Mouse (Mus musculus) adrenal gland, postnatal 10 days (tissue): ENCODE data around the gene Csmd2. TPM values are rescaled to one million over a fixed set of nuclear protein-coding genes. Genes with fewer than 3 reads are reported as not detected.
"Not testable (repeated sequence)": the region's sequence is repeated elsewhere in the genome, so short reads cannot be mapped to it uniquely, and the experiment has no call there.

Experiments used
- DNase-seq: peaks from one replicate; pipeline ENCODE4 v3.0.0; 2021; ENCODE audit warnings: mixed read lengths
- total RNA-seq, 2 experiments: library from RNA; stranded (reverse); gene quantifications; 2 replicates each; pipeline ENCODE4 v1.2.3; 2021

The Csmd2 gene
- total RNA-seq, 2 experiments from 2014 or later, result 0.93 to 2.4 TPM

GRCm38 (mm10) chr4:128042626-128043025 lies 55.0 kb downstream of the Csmd2 start:
- peak; percentile 55 for DNase-seq

- no peak for DNase-seq
Measured at GRCm38 (mm10) chr4:128048716-128049115, 61.1 kb downstream of the Csmd2 start.

GRCm38 (mm10) chr4:128052701-128053100 lies 65.0 kb downstream of the Csmd2 start:
- no peak for DNase-seq

- DNase-seq, result not testable (repeated sequence)
Measured at GRCm38 (mm10) chr4:128061274-128061673, 73.6 kb downstream of the Csmd2 start.

- DNase-seq, result no peak
Measured at GRCm38 (mm10) chr4:128067189-128067588, 79.5 kb downstream of the Csmd2 start.

- no peak for DNase-seq
Measured at GRCm38 (mm10) chr4:128084466-128084865, 96.8 kb downstream of the Csmd2 start.

GRCm38 (mm10) chr4:128085096-128085495 lies 97.4 kb downstream of the Csmd2 start:
- no peak for DNase-seq

- DNase-seq, result no peak
Measured at GRCm38 (mm10) chr4:128087147-128087606, 99.5 kb downstream of the Csmd2 start.

- DNase-seq, result no peak
Measured at GRCm38 (mm10) chr4:128087704-128088103, 100.0 kb downstream of the Csmd2 start.

GRCm38 (mm10) chr4:128088264-128088663 lies 100.6 kb downstream of the Csmd2 start:
- no peak for DNase-seq

- DNase-seq, result no peak
Measured at GRCm38 (mm10) chr4:128091938-128092337, 104.3 kb downstream of the Csmd2 start.

- no peak for DNase-seq
Measured at GRCm38 (mm10) chr4:128099515-128099914, 111.9 kb downstream of the Csmd2 start.

GRCm38 (mm10) chr4:128100541-128100940 lies 112.9 kb downstream of the Csmd2 start:
- no peak for DNase-seq

- peak; percentile 6 for DNase-seq
Measured at GRCm38 (mm10) chr4:128116331-128116730, 128.7 kb downstream of the Csmd2 start.

GRCm38 (mm10) chr4:128123281-128123680 lies 135.6 kb downstream of the Csmd2 start:
- DNase-seq, result no peak

GRCm38 (mm10) chr4:128124738-128125137 lies 137.1 kb downstream of the Csmd2 start:
- no peak for DNase-seq

- no peak for DNase-seq
Measured at GRCm38 (mm10) chr4:128128546-128128945, 140.9 kb downstream of the Csmd2 start.

- DNase-seq, result no peak
Measured at GRCm38 (mm10) chr4:128130611-128131142, 143.0 kb downstream of the Csmd2 start.

GRCm38 (mm10) chr4:128131666-128132065 lies 144.0 kb downstream of the Csmd2 start:
- no peak for DNase-seq

GRCm38 (mm10) chr4:128132876-128133646 lies 145.4 kb downstream of the Csmd2 start:
- DNase-seq, result peak; percentile 7

GRCm38 (mm10) chr4:128134348-128134994 lies 146.8 kb downstream of the Csmd2 start:
- no peak for DNase-seq

- DNase-seq, result no peak
Measured at GRCm38 (mm10) chr4:128135014-128135622, 147.5 kb downstream of the Csmd2 start.

GRCm38 (mm10) chr4:128139991-128140390 lies 152.3 kb downstream of the Csmd2 start:
- DNase-seq, result no peak
